In the genomic region with DNA sequence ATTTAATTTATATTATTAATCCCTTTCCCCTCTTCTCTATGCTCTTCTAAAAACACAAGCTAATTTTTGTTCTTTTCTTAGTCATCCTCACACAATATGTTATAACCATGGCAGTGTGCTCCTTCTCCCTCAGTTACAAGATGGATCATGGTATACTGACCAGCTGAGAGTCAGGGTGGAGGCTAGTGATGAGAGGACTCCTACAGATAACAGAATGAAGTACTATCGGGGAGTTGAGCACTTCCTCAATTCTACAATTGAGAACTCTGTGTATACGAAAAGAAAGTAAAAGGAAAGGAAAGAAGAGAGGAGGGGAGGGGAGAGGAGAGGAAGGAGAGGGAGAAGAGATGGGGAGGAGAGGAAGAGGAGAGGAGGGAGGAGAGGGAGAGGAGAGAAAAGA, we compare ENCODE assay signal across 23 mouse cellular contexts.
DNase-seq lines count a peak whose midpoint lies in the region; TF ChIP-seq lines count a peak whose summit lies in the region.
"Had no signal": no experiment of that assay in that cellular context is flagged by ENCODE, and none has a peak within 500 bp of the region (broad histone marks: within the 10 kb centered on the region; RNA-seq: fewer than 3 reads in every experiment).

No protein-coding gene starts in this region.

- H3K4me1 ChIP-seq in CH12.LX (ENCODE audit: control insufficient read depth in 1 of 2, insufficient read depth in 2 of 2) = no peaks in the 10 kb centered on the region
- H3K4me1 ChIP-seq in MEL (ENCODE audit: control insufficient read depth in 1 of 2, insufficient read depth in 2 of 2, low read length in 2 of 2) = peaks cover 0 to 2% of the 10 kb centered on the region in 2 experiments; a peak in 1 of 4 replicates

- H3K4me3 ChIP-seq in CH12.LX (replicated peaks in 1 of 3; ENCODE audit: low read depth in 2 of 3, low read length in 2 of 3, poor library complexity in 1 of 3) (no peak overlapping the region), MEL (ENCODE audit: control insufficient read depth in 1 of 2, insufficient read depth in 1 of 2, low read depth in 2 of 2, low read length in 2 of 2) (peak overlapping the region; percentile 49 to 53; a peak in 3 of 4 replicates)

- TF ChIP-seq RAD21 in CH12.LX (IDR thresholded peaks at IDR 0.05; ENCODE audit: low read depth, low read length) (no peak), MEL (IDR thresholded peaks at IDR 0.05; ENCODE audit: low read depth, low read length) (no peak)

- in situ Hi-C loops in CH12.LX (cut with MboI; ENCODE audit: low pct_ligation_motif_present, low pct_unique_long_range_greater_than_20kb, low sequenced_read_pairs) = no loop called here

- H3K36me3 ChIP-seq in CH12.LX (replicated peaks in 1 of 2; ENCODE audit: control insufficient read depth in 1 of 2, insufficient read depth in 1 of 2, low read length in 1 of 2) (no peaks in the 10 kb centered on the region), MEL (ENCODE audit: control insufficient read depth in 1 of 2, insufficient read depth in 2 of 2, low read length in 2 of 2) (peaks cover 0 to 3% of the 10 kb centered on the region in 2 experiments; a peak in 1 of 4 replicates)
- H3K36me3 ChIP-seq: G1E had no signal

- no peak overlapping the region; the same call in 1 of the 2 replicates for H3K4me2 ChIP-seq in CH12.LX (ENCODE audit: insufficient read depth, low read depth, poor library complexity, severe bottlenecking)

- no peak for TF ChIP-seq EP300 in CH12.LX (IDR thresholded peaks at IDR 0.05; ENCODE audit: low read length)
- peak; percentile 35 to 71; a peak in 3 of 4 replicates for TF ChIP-seq EP300 in MEL (IDR thresholded peaks at IDR 0.05; ENCODE audit: low read depth in 1 of 2, low read length in 2 of 2)

- H3K9ac ChIP-seq in CH12.LX (ENCODE audit: insufficient read depth, low read depth) (no peak overlapping the region), MEL (ENCODE audit: control insufficient read depth, low read depth, low read length, poor library complexity, severe bottlenecking) (no peak overlapping the region)

- TF ChIP-seq POLR2A in CH12.LX (IDR thresholded peaks at IDR 0.05; ENCODE audit: low read depth, low read length) (no peak), MEL (IDR thresholded peaks at IDR 0.05; ENCODE audit: control insufficient read depth in 1 of 2, insufficient read depth in 1 of 2, low read depth in 1 of 2, low read length in 2 of 2, poor library complexity in 1 of 2) (no peak)

- DNase-seq in 416B (ENCODE audit: low read depth) (peak; percentile 4), CH12.LX (ENCODE audit: extremely low read depth) (peak; percentile 3), MEL (ENCODE audit: low read depth, low spot score) (peak; percentile 61), MEL-GATA-1-ER (ENCODE audit: extremely low read depth, low read depth) (peak; percentile 19)
- DNase-seq in thymus, postnatal 10 days (ENCODE audit: low spot score in 2 of 2) = no peak
- DNase-seq in thymus, adult 18-20 months = no peak
- DNase-seq in spleen, postnatal 14 days (ENCODE audit: low spot score in 2 of 2) = no peak
- no peak for DNase-seq in thymus, postnatal 0 days (ENCODE audit: low spot score)
- DNase-seq: adrenal gland, adult 2 months; adrenal gland, adult 8-10 months; adrenal gland, postnatal 10 days; adrenal gland, postnatal 14 days; adrenal gland, postnatal 25 days; adrenal gland, postnatal 36 days; B cell, adult 2 months; cerebellum, adult 11 months; cerebellum, adult 11-12 months; cerebellum, adult 18-20 months; cerebellum, adult 2 months; cerebellum, adult 8-10 months; cerebellum, adult 9-10 months had no signal

- H3K27ac ChIP-seq in CH12.LX (ENCODE audit: insufficient read depth, low read depth) (no peak overlapping the region), MEL (ENCODE audit: control insufficient read depth, low read depth, low read length) (no peak overlapping the region)

- no peaks in the 10 kb centered on the region for H3K79me2 ChIP-seq in CH12.LX (replicated peaks; ENCODE audit: control insufficient read depth, extremely low read depth, insufficient read depth, poor library complexity, severe bottlenecking)
- no peaks in the 10 kb centered on the region for H3K79me2 ChIP-seq in MEL (ENCODE audit: control insufficient read depth, insufficient read depth, low read length, poor library complexity)

- H3K9me3 ChIP-seq in CH12.LX (replicated peaks; ENCODE audit: low read length) (no peaks in the 10 kb centered on the region), MEL (replicated peaks; ENCODE audit: insufficient read depth, low read length) (no peaks in the 10 kb centered on the region)
- H3K9me3 ChIP-seq: G1E had no signal

- H3K27me3 ChIP-seq in CH12.LX (replicated peaks) (no peaks in the 10 kb centered on the region), MEL (ENCODE audit: control insufficient read depth in 1 of 2, insufficient read depth in 2 of 2, low read length in 2 of 2) (no peaks in the 10 kb centered on the region)
- H3K27me3 ChIP-seq: Patski had no signal

- dilution Hi-C loops in CH12.LX (cut with MboI; ENCODE audit: extremely low pct_ligation_motif_present, extremely low pct_unique_long_range_greater_than_20kb, low sequenced_read_pairs) = no loop called here

- TF ChIP-seq CTCF in CH12.LX (conservative IDR thresholded peaks at IDR 0.05 in 1 of 2, IDR thresholded peaks at IDR 0.05 in 1 of 2; ENCODE audit: low read depth in 2 of 2, low read length in 2 of 2) (no peak), MEL (IDR thresholded peaks at IDR 0.05 in 2 of 3, conservative IDR thresholded peaks at IDR 0.05 in 1 of 3; ENCODE audit: control insufficient read depth in 1 of 3, insufficient read depth in 1 of 3, low read depth in 2 of 3, low read length in 3 of 3, poor library complexity in 1 of 3, severe bottlenecking in 1 of 3) (no peak)

TF ChIP-seq in CH12.LX, 34 proteins besides CTCF, POLR2A, EP300 and RAD21:
- TF ChIP-seq ELF1 (IDR thresholded peaks at IDR 0.05; ENCODE audit: low read depth, low read length) (no peak), MEF2A (IDR thresholded peaks at IDR 0.05; ENCODE audit: borderline replicate concordance, low read depth, low read length) (no peak), SIN3A (IDR thresholded peaks at IDR 0.05; ENCODE audit: low read length) (no peak), GABPA (IDR thresholded peaks at IDR 0.05; ENCODE audit: insufficient replicate concordance, low read depth, low read length) (no peak), SMC3 (IDR thresholded peaks at IDR 0.05; ENCODE audit: low read depth, low read length) (no peak), CHD1 (IDR thresholded peaks at IDR 0.05; ENCODE audit: low read depth, low read length) (no peak), ZC3H11A (IDR thresholded peaks at IDR 0.05; ENCODE audit: low read depth, low read length) (no peak), PAX5 (IDR thresholded peaks at IDR 0.05; ENCODE audit: low read length) (no peak), USF1 (IDR thresholded peaks at IDR 0.05; ENCODE audit: low read depth, low read length) (no peak), POLR2AphosphoS2 (IDR thresholded peaks at IDR 0.05; ENCODE audit: low read depth, low read length) (no peak), KAT2A (IDR thresholded peaks at IDR 0.05; ENCODE audit: insufficient replicate concordance, low read length) (no peak)

TF ChIP-seq in MEL, 35 proteins besides CTCF, POLR2A, EP300 and RAD21:
- TF ChIP-seq GATA1 (IDR thresholded peaks at IDR 0.05; ENCODE audit: low read depth, low read length) = peak; percentile 63
- TF ChIP-seq GABPA (IDR thresholded peaks at IDR 0.05; ENCODE audit: low read depth, low read length) = no peak
- peak; percentile 27; the same call in 1 of the 2 replicates for TF ChIP-seq ELF1 (IDR thresholded peaks at IDR 0.05; ENCODE audit: low read depth, low read length)
- TF ChIP-seq ETS1 (IDR thresholded peaks at IDR 0.05; ENCODE audit: low read depth, low read length) = peak; percentile 77

Comparison
In these comparisons a context has a peak if more than half of its experiments do, and no peak if none do; other contexts are left out.
1. DNase-seq: peak in 416B (single experiment), CH12.LX (single experiment), MEL (single experiment) and MEL-GATA-1-ER (single experiment); none in thymus, postnatal 10 days (0 of 2), thymus, adult 18-20 months (0 of 2), spleen, postnatal 14 days (0 of 2) and thymus, postnatal 0 days (single experiment).
2. H3K4me3 ChIP-seq: peak in MEL (2 of 2); none in CH12.LX (0 of 3).